Mouse (Mus musculus) intestine, embryonic 14.5 days (tissue): ENCODE data around the gene Hivep2. TPM values are rescaled to one million over a fixed set of nuclear protein-coding genes. Genes with fewer than 3 reads are reported as not detected.

ENCODE experiments used
- ATAC-seq: fragments of 200-750 bp; cut with Nextera tagmentation; replicated peaks from 2 replicates; pipeline ENCODE4 v1.8.0; 2017; ENCODE audit warnings: low read depth, moderate number of reproducible peaks, moderate TSS enrichment, moderate library complexity; ENCODE audit not compliant: low FRiP score, low TSS enrichment
- DNase-seq: peaks from one replicate; pipeline ENCODE4 v3.0.0-alpha.2; 2018; ENCODE audit warnings: low spot score
- H3K27ac ChIP-seq: fragments of 300-500 bp; sonication (generic); 2 replicates; pipeline ENCODE4 v1.5.1; 2014; ENCODE audit warnings: low read depth, mild to moderate bottlenecking, control low read depth
- H3K27me3 ChIP-seq: fragments of 300-500 bp; sonication (generic); replicated peaks from 2 replicates; pipeline ENCODE4 v1.6.1; 2014; ENCODE audit warnings: low read length, control low read depth; ENCODE audit not compliant: control insufficient read depth, insufficient read depth
- H3K36me3 ChIP-seq: fragments of 300-500 bp; sonication (generic); 2 replicates; pipeline ENCODE4 v1.6.1; 2014; ENCODE audit warnings: low read length, control low read depth; ENCODE audit not compliant: control insufficient read depth, insufficient read depth
- H3K4me1 ChIP-seq: fragments of 300-500 bp; sonication (generic); replicated peaks from 2 replicates; pipeline ENCODE4 v1.6.1; 2014; ENCODE audit warnings: low read length, control low read depth, mixed read lengths; ENCODE audit not compliant: control insufficient read depth, insufficient read depth
- H3K4me2 ChIP-seq: fragments of 300-500 bp; sonication (generic); 2 replicates; pipeline ENCODE4 v1.6.1; 2014; ENCODE audit warnings: low read length
- H3K4me3 ChIP-seq: fragments of 300-500 bp; sonication (generic); 2 replicates; pipeline ENCODE4 v1.5.1; 2014; ENCODE audit warnings: low read depth, low read length, control low read depth, mixed read lengths
- H3K9ac ChIP-seq: fragments of 300-500 bp; sonication (generic); 2 replicates; pipeline ENCODE4 v1.6.1; 2014; ENCODE audit warnings: mild to moderate bottlenecking, low read length
- H3K9me3 ChIP-seq: fragments of 300-500 bp; sonication (generic); 2 replicates; pipeline ENCODE4 v1.6.1; 2016; ENCODE audit warnings: low read length, control low read depth; ENCODE audit not compliant: control insufficient read depth
- WGBS: fragments of 180-500 bp; shearing (Covaris S2); extraction: QIAGEN DNeasy Blood & Tissue Kit; methylation state at CpG from one replicate; pipeline ENCODE4 v1.1.7; 2014; 5-methylcytosine and 5-hydroxymethylcytosine counted together
- polyA plus RNA-seq: library from polyadenylated mRNA; unstranded; fragments of >200 nt; fragmentation: Nextera tagmentation; extraction: Ambion mirVana; gene quantifications from 2 replicates; pipeline ENCODE4 v1.2.1, GENCODE M21; 2014

Hivep2 gene
- polyA plus RNA-seq, 1 experiment from 2014 or later: 7.1 TPM

DNA sequence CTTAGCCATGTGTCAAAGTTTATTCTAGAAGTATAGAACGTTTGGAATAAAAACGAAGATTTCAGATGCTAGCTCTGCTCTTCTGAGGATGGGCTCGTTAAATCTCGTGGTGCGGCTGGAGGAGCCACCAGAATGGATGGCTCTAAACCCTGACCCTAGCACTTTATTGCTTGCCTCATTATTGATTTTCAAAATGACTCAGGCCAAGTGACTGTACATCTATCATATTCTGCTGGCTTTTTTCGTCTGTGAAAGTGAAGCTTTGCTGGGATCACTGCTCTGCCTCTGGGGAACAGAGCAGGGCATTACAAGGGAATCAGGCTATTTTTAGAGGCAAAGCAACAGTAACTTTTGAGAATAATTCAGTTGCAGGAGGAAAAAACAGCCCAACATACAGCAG lies 10.4 kb downstream of the Hivep2 start:
- 22% methylated on average over 6 of the region's 6 CpGs for WGBS
- H3K4me2 ChIP-seq: no peak overlapping the region
- peaks cover 2% of the 10 kb centered on the region; the same call in 1 of the 2 replicates for H3K4me1 ChIP-seq
- no peak for ATAC-seq
- no peak overlapping the region for H3K4me3 ChIP-seq
- H3K36me3 ChIP-seq: no peaks in the 10 kb centered on the region
- no peak for DNase-seq
- H3K27ac ChIP-seq: no peak overlapping the region
- no peaks in the 10 kb centered on the region for H3K9me3 ChIP-seq
- H3K9ac ChIP-seq: no peak overlapping the region
- no peaks in the 10 kb centered on the region for H3K27me3 ChIP-seq

DNA sequence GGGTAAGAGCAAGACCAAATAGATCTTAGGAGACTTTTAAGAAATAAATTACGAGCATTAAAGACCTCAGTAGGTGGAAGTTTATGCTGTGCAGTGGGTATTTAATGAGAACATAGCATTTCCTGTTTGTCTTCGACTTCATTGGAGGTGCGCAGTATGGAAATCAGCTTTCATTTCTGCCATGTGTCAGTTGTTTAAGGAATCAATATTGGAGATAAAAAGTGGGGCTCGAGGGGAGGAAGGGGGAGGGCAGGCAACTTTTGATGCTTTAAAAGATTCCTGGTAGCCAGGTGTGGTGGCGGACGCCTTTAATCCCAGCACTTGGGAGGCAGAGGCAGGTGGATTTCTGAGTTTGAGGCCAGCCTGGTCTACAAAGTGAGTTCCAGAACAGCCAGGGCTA lies 16.4 kb downstream of the Hivep2 start:
- Histone ChIP-seq H3K4me1 (peaks cover 12% of the 10 kb centered on the region), H3K4me2 (peak overlapping the region; percentile 74), H3K36me3 (no peaks in the 10 kb centered on the region), H3K27ac (no peak overlapping the region), H3K27me3 (no peaks in the 10 kb centered on the region), H3K9ac (no peak overlapping the region; the same call in 1 of the 2 replicates), H3K9me3 (no peaks in the 10 kb centered on the region), H3K4me3 (peak overlapping the region; percentile 48; the same call in 1 of the 2 replicates)
- 63% methylated on average over 6 of the region's 6 CpGs for WGBS
- DNase-seq: no peak
- ATAC-seq: peak; percentile 6; the same call in 1 of the 2 replicates

DNA sequence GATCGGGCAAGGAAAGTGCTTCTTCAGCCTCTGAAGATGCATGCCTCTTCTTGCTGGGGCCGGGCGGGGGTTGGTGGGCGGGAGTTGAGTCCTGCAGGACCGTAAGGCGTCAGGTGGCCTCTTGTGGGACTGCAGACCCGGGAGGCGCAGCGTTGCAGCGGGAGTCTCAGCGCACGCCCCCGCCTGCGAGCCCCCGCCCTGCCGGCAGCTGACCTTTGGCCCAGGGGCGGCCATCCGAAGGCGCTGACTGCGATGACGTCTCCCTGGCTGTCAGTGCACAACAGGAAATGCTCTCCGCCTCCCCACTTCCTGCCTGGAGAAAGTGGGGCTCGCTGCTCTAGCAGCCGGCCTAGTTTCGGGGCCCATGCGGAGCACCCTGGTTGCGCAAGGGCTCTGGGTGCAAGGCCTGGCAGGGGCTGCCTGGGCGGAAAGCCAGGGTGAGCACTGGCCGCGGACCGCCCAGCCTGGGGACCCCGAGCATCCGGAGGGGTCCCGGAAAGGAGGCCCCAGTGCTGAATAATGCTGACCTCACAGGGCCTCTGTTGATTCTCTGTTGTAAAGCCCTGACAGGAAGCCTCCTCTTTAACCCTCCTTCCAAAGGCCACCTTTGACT lies 17.0 kb downstream of the Hivep2 start:
- Histone ChIP-seq H3K9me3 (no peaks in the 10 kb centered on the region), H3K4me1 (peaks cover 12% of the 10 kb centered on the region), H3K36me3 (no peaks in the 10 kb centered on the region), H3K27ac (peak overlapping the region; percentile 93), H3K4me2 (peak overlapping the region; percentile 74), H3K9ac (peak overlapping the region; percentile 63), H3K4me3 (peak overlapping the region; percentile 48), H3K27me3 (no peaks in the 10 kb centered on the region)
- WGBS: 3% methylated on average over 34 of the region's 34 CpGs
- DNase-seq (peak; percentile 90), ATAC-seq (peak; percentile 82)

DNA sequence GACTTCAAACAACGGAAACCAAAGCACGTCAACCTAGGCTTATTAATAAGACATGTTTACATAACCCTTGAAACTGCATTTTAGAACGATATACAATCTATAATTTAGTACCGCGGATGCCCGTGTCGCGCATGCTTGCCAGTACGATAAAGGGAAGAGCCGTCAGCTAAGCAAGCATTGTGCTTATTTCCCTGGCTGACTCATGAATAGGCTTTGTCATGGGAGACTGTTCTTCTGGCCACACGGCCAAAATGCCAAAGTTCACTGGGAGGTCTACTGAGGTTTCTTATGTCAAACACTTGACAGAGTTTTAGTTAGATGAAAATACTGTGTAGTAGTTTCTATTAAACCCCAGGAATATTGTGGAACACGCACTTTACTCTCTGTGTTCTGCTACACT lies 17.8 kb downstream of the Hivep2 start:
- Histone ChIP-seq H3K27me3 (no peaks in the 10 kb centered on the region), H3K4me3 (peak overlapping the region; percentile 48), H3K27ac (peak overlapping the region; percentile 93)

DNA sequence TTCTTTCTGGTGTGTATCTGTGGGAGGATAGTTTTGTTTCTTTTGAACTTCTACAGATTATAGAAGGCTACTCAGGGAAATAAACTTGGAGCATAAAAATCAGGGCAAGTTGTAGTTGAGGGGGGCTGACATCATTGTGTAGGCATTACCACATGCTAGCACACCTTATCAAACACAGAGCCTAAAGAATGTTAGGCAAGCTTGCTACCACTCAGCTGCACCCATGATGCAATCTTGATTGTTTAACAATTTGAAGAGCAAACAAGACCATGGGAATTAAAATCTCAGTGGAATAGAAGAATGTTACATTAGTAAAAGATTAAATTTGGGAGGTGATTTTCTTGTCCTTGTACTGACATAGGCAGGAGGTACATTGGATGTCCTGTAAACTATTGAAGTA lies 18.4 kb downstream of the Hivep2 start:
- Histone ChIP-seq H3K27me3 (no peaks in the 10 kb centered on the region), H3K4me3 (no peak overlapping the region), H3K27ac (no peak overlapping the region; the same call in 1 of the 2 replicates)

More for the DNA sequence above, 17.8 kb downstream of the Hivep2 start:
- H3K36me3 ChIP-seq: no peaks in the 10 kb centered on the region
- H3K9ac ChIP-seq: no peak overlapping the region
- no peaks in the 10 kb centered on the region for H3K9me3 ChIP-seq
- WGBS: 22% methylated on average over 12 of the region's 12 CpGs
- ATAC-seq: no peak; the same call in 1 of the 2 replicates
- H3K4me2 ChIP-seq: peak overlapping the region; percentile 74
- peaks cover 12% of the 10 kb centered on the region for H3K4me1 ChIP-seq
- DNase-seq: no peak

DNA sequence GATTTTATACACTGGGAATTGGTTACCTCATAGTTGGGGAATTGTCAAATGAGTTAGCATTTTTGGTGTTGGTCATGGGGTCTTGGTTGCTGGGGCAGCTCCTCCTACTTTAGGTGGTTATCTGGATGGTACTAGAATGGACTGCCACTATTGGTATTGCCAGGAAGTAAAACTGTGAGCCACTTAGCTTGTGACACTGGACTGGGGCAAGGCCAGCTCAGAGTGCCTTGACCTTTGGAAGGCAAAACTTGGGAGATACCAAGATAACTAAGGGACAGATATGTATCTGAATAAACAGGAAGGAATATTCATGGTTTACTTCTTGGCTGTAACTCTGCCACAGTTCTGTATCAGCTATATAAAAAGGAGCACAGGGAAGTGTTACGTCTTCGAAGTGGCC lies 20.7 kb downstream of the Hivep2 start:
- no peak overlapping the region for H3K4me3 ChIP-seq
- no peak overlapping the region for H3K27ac ChIP-seq
- 92% methylated on average over 2 of the region's 2 CpGs for WGBS
- no peak overlapping the region for H3K9ac ChIP-seq
- ATAC-seq (no peak), DNase-seq (no peak)
- no peaks in the 10 kb centered on the region for H3K9me3 ChIP-seq
- no peaks in the 10 kb centered on the region for H3K36me3 ChIP-seq
- no peaks in the 10 kb centered on the region for H3K27me3 ChIP-seq
- no peak overlapping the region for H3K4me2 ChIP-seq
- H3K4me1 ChIP-seq: peaks cover 12% of the 10 kb centered on the region

More for the DNA sequence above, 18.4 kb downstream of the Hivep2 start:
- H3K4me1 ChIP-seq: peaks cover 12% of the 10 kb centered on the region
- H3K4me2 ChIP-seq: no peak overlapping the region
- no peak overlapping the region for H3K9ac ChIP-seq
- DNase-seq (no peak), ATAC-seq (no peak)
- no peaks in the 10 kb centered on the region for H3K9me3 ChIP-seq
- H3K36me3 ChIP-seq: no peaks in the 10 kb centered on the region

DNA sequence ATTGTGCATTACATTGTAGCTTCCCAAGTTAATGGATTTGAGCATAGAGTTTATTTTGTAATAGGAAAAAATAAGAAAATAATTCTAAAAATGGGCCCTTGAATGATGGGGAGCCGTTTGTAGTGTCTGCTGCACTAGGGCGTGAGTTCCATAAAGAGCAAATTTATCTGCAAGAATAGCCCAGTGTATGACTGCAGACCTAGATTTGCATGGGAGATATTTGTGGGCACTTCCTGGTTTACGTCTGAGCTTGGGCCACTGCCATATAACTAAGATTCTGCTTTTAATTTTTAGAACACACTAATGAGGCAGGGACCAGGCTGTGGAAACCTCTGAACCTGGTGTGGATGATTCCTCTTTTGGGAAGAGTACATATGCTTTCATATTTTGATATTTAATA lies 21.5 kb downstream of the Hivep2 start:
- Histone ChIP-seq H3K4me2 (no peak overlapping the region), H3K27ac (no peak overlapping the region), H3K9ac (no peak overlapping the region), H3K36me3 (no peaks in the 10 kb centered on the region), H3K4me3 (no peak overlapping the region), H3K4me1 (peaks cover 10% of the 10 kb centered on the region), H3K27me3 (no peaks in the 10 kb centered on the region), H3K9me3 (no peaks in the 10 kb centered on the region)
- no peak for DNase-seq
- no peak for ATAC-seq
- WGBS: 57% methylated on average over 3 of the region's 3 CpGs

DNA sequence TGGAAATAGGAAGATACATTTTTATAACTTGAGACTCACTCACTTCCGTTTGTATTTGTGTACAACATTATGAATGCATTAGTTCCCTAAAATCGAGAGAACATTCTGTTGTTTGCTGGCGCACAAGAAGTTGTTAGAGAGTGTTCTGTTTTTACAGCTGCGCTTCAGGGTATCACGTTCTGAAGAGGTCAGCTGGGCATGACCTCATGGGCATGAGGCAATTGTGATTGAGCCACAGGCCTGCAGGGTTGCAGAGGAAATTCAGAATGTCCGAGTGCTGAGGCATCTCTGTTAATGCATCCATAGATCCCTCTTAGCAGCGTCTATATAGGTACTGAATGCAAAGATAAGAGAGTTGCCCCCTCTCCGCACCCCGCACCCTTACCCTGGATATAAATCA lies 22.4 kb downstream of the Hivep2 start:
- no peak overlapping the region for H3K27ac ChIP-seq
- no peak overlapping the region for H3K9ac ChIP-seq
- H3K27me3 ChIP-seq: no peaks in the 10 kb centered on the region
- no peaks in the 10 kb centered on the region for H3K36me3 ChIP-seq
- H3K4me3 ChIP-seq: no peak overlapping the region
- ATAC-seq (no peak), DNase-seq (no peak)
- 59% methylated on average over 9 of the region's 9 CpGs for WGBS
- H3K4me2 ChIP-seq: no peak overlapping the region
- no peaks in the 10 kb centered on the region for H3K9me3 ChIP-seq
- H3K4me1 ChIP-seq: peaks cover 6% of the 10 kb centered on the region

DNA sequence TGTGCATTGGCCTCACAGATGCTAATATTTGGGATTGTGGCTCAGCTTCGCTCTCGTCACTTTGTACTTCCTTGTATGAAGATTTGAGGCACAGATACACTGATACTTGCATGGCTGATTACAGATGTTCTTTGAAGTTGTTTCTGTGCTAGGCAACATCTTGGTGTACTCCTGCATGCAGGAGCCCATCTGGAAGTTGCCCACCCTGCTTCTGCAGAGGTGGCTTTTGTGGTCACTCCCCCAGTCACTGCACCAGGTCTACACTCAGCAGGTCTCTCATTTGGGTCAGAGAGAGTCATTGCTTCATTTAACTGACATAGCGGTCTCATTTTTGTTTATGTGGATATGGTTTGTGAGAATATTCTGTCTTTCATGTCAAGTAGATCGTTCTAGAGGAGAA lies 22.9 kb downstream of the Hivep2 start:
- Histone ChIP-seq H3K4me1 (0 out of 2 replicates have a peak, but pooled peaks cover 3% of the 10 kb centered on the region), H3K9ac (no peak overlapping the region), H3K4me3 (no peak overlapping the region), H3K9me3 (no peaks in the 10 kb centered on the region), H3K36me3 (no peaks in the 10 kb centered on the region), H3K27ac (no peak overlapping the region), H3K4me2 (no peak overlapping the region), H3K27me3 (no peaks in the 10 kb centered on the region)
- no peak for DNase-seq
- 92% methylated on average over 4 of the region's 4 CpGs for WGBS
- no peak for ATAC-seq
